20 mouse cellular contexts compared by ENCODE assay signal in the genomic region with DNA sequence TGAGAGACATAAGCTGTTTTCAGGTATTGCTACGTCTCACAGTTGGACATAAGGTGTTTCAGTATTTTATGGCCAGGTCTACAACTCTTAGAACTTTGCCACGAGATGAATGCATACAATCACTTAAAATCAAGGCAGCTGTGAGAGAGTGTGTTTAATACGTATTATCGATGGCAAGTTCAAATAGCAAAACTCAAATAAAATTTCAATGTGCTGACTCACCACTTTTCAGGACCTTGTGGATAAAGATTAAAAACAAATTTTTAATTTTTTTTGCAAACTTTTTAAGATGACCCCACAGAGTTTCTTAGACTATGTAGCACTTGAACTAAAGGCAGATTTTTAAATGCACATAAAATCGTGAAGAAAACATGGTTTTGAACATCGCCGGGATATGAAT. TPM values are rescaled to one million over a fixed set of nuclear protein-coding genes. Genes with fewer than 3 reads are reported as not detected.
"Had no signal": no experiment of that assay in that cellular context is flagged by ENCODE, and none has a peak within 500 bp of the region (broad histone marks: within the 10 kb centered on the region; RNA-seq: fewer than 3 reads in every experiment).

No protein-coding gene starts in this region.

- DNase-seq: retina, postnatal 1 day; right cerebral cortex, adult 18-20 months; right cerebral cortex, postnatal 14 days; right cerebral cortex, postnatal 25 days; right cerebral cortex, postnatal 4 days; spleen, adult 18-20 months; thymus, adult 18-20 months; thymus, adult 2 months; thymus, postnatal 14 days; thymus, postnatal 25 days; thymus, postnatal 36 days; thymus, postnatal 4 days had no signal

- H3K4me3 ChIP-seq: neural tube, embryonic 12.5 days; neural tube, embryonic 13.5 days; neural tube, embryonic 15.5 days; stomach, embryonic 15.5 days had no signal

- H3K27me3 ChIP-seq: neural tube, embryonic 12.5 days; neural tube, embryonic 13.5 days; neural tube, embryonic 15.5 days; stomach, embryonic 15.5 days had no signal

- H3K4me1 ChIP-seq: neural tube, embryonic 12.5 days; neural tube, embryonic 13.5 days; neural tube, embryonic 15.5 days; stomach, embryonic 15.5 days had no signal

- H3K36me3 ChIP-seq: neural tube, embryonic 12.5 days; neural tube, embryonic 13.5 days; neural tube, embryonic 15.5 days; stomach, embryonic 15.5 days had no signal

- H3K4me2 ChIP-seq: neural tube, embryonic 12.5 days; neural tube, embryonic 13.5 days; neural tube, embryonic 15.5 days; stomach, embryonic 15.5 days had no signal

- H3K27ac ChIP-seq: neural tube, embryonic 12.5 days; neural tube, embryonic 13.5 days; neural tube, embryonic 15.5 days; stomach, embryonic 15.5 days; stomach, postnatal 0 days had no signal

- H3K9ac ChIP-seq: neural tube, embryonic 12.5 days; neural tube, embryonic 13.5 days; neural tube, embryonic 15.5 days; stomach, embryonic 15.5 days had no signal

- H3K9me3 ChIP-seq: neural tube, embryonic 12.5 days; neural tube, embryonic 13.5 days; neural tube, embryonic 15.5 days; stomach, embryonic 15.5 days had no signal

RNA-seq across cellular contexts. Expression of gene Cfap299, which starts 30.8 kb away (rescaled TPM):
- total RNA-seq: neutrophil, adult 5-6 weeks had no signal
- polyA plus RNA-seq: small intestine, adult 2 months; spleen, adult 2 months; thymus, adult 2 months had no signal
